Mouse (Mus musculus): ENCODE data around the gene Fank1.
"Not testable (repeated sequence)": the region's sequence is repeated elsewhere in the genome, so short reads cannot be mapped to it uniquely, and the experiment has no call there.

Gene Fank1

DNA sequence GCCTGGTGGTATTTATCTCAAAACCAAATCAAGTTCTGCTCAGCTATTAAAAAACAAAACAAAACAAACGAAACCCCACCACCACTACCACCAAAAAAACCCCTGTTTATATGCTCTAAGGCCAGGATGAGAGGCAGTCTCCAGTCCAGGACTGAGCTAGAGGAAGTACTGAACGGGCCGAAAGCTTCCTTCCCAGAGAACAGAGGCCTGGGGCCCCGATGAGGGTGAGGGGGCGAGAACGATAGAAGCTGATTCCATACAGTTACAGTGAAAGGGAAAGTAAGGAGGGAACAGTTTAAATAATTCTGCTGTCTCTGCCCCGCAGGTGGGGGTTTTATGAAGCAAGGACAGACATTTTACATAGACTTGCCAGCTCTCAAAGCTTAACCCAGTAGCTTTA, 52.9 kb downstream of the Fank1 start:
- DNase-seq (ENCODE audit: low read depth) = no peak

GRCm38 (mm10) chr7:133839546-133839945, 62.9 kb downstream of the Fank1 start:
- no peak for DNase-seq (ENCODE audit: low read depth)

DNA sequence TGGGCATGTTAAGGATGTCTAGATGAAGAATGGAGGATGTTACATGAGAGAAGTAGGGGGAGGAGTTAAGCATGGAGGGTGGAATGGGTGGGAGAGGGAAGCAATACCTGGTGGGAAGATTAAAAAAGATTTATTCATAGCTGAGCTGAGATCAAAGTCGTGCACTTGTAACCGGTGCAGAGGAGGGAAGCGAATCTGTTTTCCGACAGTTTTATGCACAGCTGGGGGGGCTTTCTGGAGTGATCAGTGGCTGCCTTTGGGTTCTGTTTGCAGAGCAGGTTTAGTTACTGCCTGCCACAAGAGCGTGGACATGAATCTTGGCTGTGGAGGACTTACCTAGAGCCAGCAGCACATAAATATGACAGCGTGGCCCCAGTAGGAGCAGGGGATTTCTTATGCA, 65.4 kb downstream of the Fank1 start:
- no peak for DNase-seq (ENCODE audit: low read depth)

DNA sequence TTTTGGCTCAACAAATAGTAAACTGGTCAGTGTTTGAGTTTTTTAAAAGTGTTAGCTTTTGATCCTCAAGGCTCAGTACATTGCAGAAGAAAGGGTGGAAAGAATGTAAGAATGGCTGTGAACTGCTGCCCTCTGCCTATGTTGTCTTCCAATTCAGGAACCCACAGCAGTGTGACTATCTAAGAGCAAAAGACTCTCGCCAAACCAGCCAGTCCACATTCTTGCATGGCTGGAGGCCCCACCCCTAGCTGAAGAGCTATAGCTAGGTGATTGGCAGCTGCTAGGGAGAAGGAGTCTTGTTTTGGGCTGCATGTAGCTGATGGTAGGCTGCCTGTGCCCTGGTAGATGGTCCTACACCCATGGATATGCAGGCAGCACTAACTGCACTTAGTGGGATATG, 70.5 kb downstream of the Fank1 start:
- no peak for DNase-seq (ENCODE audit: low read depth)

GRCm38 (mm10) chr7:133848180-133848579, 71.5 kb downstream of the Fank1 start:
- no peak for DNase-seq (ENCODE audit: low read depth)

GRCm38 (mm10) chr7:133850735-133851134, 74.1 kb downstream of the Fank1 start:
- no peak for DNase-seq (ENCODE audit: low read depth)

- DNase-seq (ENCODE audit: low read depth) = peak; percentile 35
Measured at GRCm38 (mm10) chr7:133856278-133856677, 79.6 kb downstream of the Fank1 start.

- DNase-seq (ENCODE audit: low read depth) = no peak
Measured at GRCm38 (mm10) chr7:133858506-133858905, 81.8 kb downstream of the Fank1 start.

GRCm38 (mm10) chr7:133859548-133859947, 82.9 kb downstream of the Fank1 start:
- DNase-seq (ENCODE audit: low read depth) = no peak

DNA sequence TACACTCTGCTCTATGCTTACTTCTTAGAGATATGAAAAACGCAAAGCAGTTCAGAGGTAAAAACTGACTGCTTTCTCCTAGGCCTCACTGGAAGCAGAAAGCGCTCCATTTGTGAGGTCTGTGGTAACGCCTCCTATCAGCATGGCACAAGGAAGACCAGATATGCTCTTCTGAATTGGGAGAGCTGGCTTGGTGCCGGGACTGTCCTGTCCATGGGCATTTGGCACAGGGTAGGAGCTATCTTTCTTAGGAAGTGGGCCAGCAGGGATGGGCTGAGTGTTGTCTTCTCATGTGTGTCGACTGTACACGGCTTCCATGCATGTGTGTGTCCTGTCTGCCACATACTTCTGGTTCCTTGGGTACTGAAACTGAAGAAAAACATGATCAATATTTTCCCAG, 85.6 kb downstream of the Fank1 start:
- no peak for DNase-seq (ENCODE audit: low read depth)

GRCm38 (mm10) chr7:133862723-133863122, 86.1 kb downstream of the Fank1 start:
- DNase-seq (ENCODE audit: low read depth) = no peak

GRCm38 (mm10) chr7:133863151-133863550, 86.5 kb downstream of the Fank1 start:
- no peak for DNase-seq (ENCODE audit: low read depth)

- no peak for DNase-seq (ENCODE audit: low read depth)
Measured at GRCm38 (mm10) chr7:133863684-133864083, 87.0 kb downstream of the Fank1 start.

DNA sequence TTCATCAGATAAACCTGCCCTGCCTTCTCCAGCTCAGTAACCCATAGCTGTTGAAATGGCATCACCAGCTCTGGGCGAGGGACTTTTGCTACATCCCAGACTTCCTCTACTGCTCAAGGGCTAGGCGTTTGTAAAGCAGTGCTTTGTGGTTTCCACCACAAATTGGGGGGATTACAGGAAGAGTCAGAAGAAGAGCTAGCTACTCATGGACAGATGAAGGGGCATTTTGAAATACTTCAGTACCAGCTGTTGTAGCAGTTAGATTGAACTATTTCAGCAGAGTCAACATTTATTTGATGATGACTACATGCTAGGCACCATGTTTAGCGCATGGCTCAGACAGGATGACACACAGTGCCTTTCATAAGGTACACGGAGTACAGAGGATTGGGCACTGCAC, 93.6 kb downstream of the Fank1 start:
- no peak for DNase-seq (ENCODE audit: low read depth)

DNA sequence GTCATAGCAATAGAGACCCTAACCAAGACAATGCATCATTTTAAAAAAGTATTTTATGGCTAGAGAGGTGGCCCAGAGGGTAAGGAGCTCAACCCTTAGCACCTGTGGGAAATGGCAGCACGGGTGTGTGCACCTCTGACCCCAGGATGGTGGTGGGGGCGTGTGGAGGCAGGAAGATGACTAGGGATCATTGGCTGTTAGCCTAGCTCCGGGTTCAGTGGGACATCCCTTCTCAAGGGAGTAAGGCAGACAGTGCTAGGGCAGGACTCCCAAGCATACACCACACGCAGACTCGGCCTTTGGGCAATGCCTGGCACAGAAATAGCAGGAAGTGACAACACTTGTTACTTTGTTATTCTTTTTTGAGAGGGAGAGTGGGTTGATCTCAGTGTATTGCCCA, 96.0 kb downstream of the Fank1 start:
- DNase-seq (ENCODE audit: low read depth) = no peak

- DNase-seq (ENCODE audit: low read depth) = no peak
Measured at GRCm38 (mm10) chr7:133876139-133876538, 99.5 kb downstream of the Fank1 start.

- no peak for DNase-seq (ENCODE audit: low read depth)
Measured at GRCm38 (mm10) chr7:133876646-133877342, 100.1 kb downstream of the Fank1 start.

DNA sequence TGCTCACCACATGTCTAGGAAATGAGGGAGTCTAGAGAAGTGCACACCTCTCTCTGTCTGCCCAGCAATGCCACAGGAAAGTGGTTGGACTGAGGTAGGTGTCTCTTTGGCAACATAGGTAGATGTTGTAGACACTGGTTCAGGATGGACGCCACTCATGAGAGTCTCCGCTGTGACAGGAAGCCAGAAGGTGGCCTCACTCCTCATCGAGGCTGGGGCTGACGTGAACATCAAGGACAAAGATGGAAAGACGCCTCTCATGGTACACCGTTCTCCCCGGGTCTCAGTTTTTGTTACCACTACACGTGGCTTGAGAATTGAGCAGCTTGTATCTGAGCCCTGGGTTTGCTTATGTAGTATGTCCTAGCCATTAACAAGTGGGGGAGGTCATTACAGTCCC, 103.1 kb downstream of the Fank1 start:
- DNase-seq (ENCODE audit: low read depth) = no peak

- not testable (repeated sequence) for DNase-seq (ENCODE audit: low read depth)
Measured at GRCm38 (mm10) chr7:133884759-133885431, 108.2 kb downstream of the Fank1 start.

DNA sequence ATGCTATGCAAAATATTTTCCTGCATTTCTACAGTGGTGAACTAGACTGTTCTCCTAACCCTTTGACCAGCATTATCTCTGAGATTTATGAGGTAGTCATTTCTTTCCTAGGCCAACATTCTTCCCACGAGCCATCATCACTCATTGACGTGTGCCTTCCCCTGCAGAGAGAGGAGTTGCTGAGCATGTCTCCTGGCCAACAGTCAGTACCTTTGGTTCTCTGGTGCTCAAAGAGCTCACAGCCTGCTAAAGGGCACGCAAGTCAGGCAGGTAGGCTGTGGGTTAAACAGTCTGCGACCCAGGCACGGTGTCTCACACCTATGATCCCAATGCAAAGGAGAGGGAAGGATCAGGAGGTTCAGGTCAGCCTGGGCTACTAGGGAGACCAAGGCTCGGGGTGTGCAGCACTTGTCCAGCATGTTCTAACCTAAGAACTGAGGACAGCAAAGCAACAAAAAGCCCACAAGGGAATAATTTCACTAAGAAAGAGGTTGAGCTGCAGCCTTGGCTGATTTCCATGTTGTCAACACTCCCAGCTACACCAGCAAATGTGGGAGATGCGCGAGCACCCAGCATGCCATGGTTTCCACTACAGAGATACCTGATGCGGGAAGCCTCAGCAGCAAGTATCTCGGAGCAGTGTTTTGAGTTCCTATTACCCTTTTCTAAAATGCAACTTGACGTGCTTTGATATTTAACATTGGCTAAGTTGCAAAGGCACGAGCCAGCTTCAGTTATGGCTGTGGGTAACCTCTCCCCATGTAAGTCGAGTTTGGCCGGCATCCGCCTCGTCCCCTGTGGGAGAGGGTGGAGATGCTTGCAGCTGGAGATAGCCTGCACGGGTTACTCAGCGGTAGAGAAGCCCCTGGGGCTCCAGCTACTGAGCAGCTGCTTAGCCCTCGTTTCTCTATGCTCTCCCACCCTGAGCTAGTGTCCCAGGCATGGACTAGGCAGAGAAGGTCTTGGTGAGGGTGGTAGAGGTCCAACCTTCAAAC, 112.6 kb downstream of the Fank1 start:
- no peak for DNase-seq (ENCODE audit: low read depth)

DNA sequence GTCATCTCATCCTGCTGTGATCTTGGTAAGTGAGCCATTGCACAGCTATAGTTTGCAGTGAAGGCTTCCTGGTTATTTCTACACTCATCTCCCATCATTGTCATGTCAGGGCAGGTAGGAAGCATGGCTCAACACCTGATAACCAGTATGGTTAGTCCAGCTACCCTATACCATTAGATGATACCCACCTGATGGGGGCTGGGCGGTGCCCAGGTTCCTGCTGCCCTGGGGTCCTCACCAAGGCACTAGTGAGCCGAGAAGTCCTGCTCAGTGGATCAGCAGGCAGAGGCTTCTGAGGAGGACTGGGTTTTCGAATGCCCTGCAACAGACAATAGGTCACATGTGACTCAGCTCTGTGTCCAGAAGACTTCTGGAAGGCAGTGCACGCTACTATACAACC, 113.3 kb downstream of the Fank1 start:
- no peak for DNase-seq (ENCODE audit: low read depth)

GRCm38 (mm10) chr7:133891298-133891697, 114.6 kb downstream of the Fank1 start:
- DNase-seq (ENCODE audit: low read depth) = no peak

- DNase-seq (ENCODE audit: low read depth) = no peak
Measured at GRCm38 (mm10) chr7:133891796-133892195, 115.1 kb downstream of the Fank1 start.

Measured in naive thymus-derived CD4-positive, alpha-beta T cell, adult 2 months (primary cell).